9 mouse cellular contexts compared by ENCODE assay signal in the genomic region with DNA sequence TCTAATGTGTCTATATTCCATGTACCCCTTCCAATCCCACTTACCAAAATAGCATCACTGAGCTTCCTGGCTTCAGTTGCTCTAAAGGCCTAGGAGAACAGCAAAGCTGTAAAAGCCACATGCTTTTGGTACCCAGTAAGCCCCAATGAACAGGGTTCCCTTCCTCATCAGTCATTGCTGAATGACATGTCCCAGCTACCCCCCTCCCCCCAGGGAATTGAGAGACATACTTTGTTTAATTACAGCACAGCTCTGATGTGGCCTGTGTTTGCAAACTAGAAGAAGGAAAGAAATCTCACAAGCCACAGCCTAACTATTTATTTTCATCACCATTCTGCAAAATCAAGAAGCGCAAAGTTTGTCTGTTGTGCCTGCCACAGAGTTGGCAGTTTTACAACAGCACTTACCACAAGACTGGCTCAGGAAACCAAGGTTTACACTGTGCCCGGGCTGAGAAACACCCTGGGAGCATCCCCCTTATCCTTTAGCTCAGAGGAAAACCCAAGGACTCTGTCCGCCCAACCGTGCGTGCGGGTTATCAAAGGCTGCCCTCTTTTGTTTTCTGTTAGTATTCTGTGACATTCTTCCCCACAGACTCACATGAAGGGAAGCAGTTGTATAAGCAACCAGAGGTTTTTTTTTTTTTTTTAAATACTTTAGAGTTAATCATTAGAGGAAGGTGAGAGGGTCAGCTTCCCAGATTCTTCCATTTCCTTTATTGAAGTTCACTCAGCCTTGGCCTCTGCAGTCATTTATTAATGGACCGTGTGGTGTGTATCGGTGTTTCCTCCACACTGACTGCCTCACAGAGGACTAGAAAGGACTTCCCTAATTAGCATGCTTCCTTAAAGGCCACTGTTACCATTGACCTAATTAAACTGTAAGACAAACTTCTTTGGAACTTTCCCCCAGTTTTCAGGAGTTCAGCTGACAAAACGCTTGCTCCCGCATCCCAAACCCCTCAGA.
DNase-seq lines count a peak whose midpoint lies in the region; ATAC-seq lines count a peak whose summit lies in the region.
"Had no signal": no experiment of that assay in that cellular context is flagged by ENCODE, and none has a peak within 500 bp of the region (broad histone marks: within the 10 kb centered on the region; RNA-seq: fewer than 3 reads in every experiment).

No protein-coding gene starts in this region.

- H3K9me3 ChIP-seq in heart, embryonic 14.5 days (ENCODE audit: control insufficient read depth, low read length), result no peaks in the 10 kb centered on the region
- H3K9me3 ChIP-seq: limb, embryonic 13.5 days had no signal

- H3K4me3 ChIP-seq in heart, embryonic 14.5 days (ENCODE audit: control insufficient read depth in 1 of 2, insufficient read depth in 1 of 2, low read depth in 1 of 2, low read length in 2 of 2), result no peak overlapping the region
- H3K4me3 ChIP-seq: limb, embryonic 13.5 days had no signal

- no peak for DNase-seq in heart, postnatal 36 days
- peak; percentile 90 for DNase-seq in kidney, adult 9 months
- peak; percentile 54 for DNase-seq in lung, postnatal 14 days
- DNase-seq in yolk sac, embryonic 10.5 days (ENCODE audit: low spot score), result peak; percentile 65
- DNase-seq in right cerebral cortex, adult 18-20 months, result no peak

- H3K27me3 ChIP-seq in heart, embryonic 14.5 days (ENCODE audit: control insufficient read depth, insufficient read depth, low read length), result no peaks in the 10 kb centered on the region

- H3K9ac ChIP-seq in heart, embryonic 14.5 days (ENCODE audit: low read length), result no peak overlapping the region
- H3K9ac ChIP-seq: limb, embryonic 13.5 days had no signal

- ATAC-seq in heart, embryonic 14.5 days (ENCODE audit: insufficient number of reproducible peaks, insufficient read depth, low FRiP score, low read depth), result no peak; the same call in 1 of the 2 replicates
- ATAC-seq in common myeloid progenitor, adult 5-6 weeks (replicated peaks; ENCODE audit: low read depth, poor library complexity, severe bottlenecking), result peak; percentile 70
- no peak for ATAC-seq in megakaryocyte-erythroid progenitor cell, adult 5-6 weeks (replicated peaks; ENCODE audit: low FRiP score, low TSS enrichment, poor library complexity, severe bottlenecking)

- WGBS in heart, embryonic 14.5 days, result 60% methylated on average over 10 of the region's 10 CpGs

- H3K36me3 ChIP-seq in heart, embryonic 14.5 days (ENCODE audit: control insufficient read depth, insufficient read depth, low read length), result peaks cover 80% of the 10 kb centered on the region

- H3K4me2 ChIP-seq in heart, embryonic 14.5 days (ENCODE audit: low read length), result no peak overlapping the region
- H3K4me2 ChIP-seq: limb, embryonic 13.5 days had no signal

- intact Hi-C loops in heart, postnatal 36 days (cut with DNase I), result loop anchor here (5.0 kb wide), 2 partner anchors 36 to 1156 kb away; no protein-coding TSS in a partner anchor

- H3K27ac ChIP-seq in heart, embryonic 14.5 days (replicated peaks in 1 of 2; ENCODE audit: control insufficient read depth in 1 of 2, insufficient read depth in 1 of 2, low read depth in 2 of 2, low read length in 2 of 2), result peak overlapping the region; percentile 12 to 16; a peak in 3 of 4 replicates
- H3K27ac ChIP-seq: limb, embryonic 13.5 days had no signal

- H3K4me1 ChIP-seq in heart, embryonic 14.5 days (ENCODE audit: control insufficient read depth in 2 of 2, insufficient read depth in 2 of 2, low read length in 2 of 2), result peaks cover 3 to 23% of the 10 kb centered on the region in 2 experiments; a peak in 3 of 4 replicates

Comparison
In these comparisons a context has a peak if more than half of its experiments do, and no peak if none do; other contexts are left out.
1. DNase-seq: peak in kidney, adult 9 months (single experiment), lung, postnatal 14 days (single experiment) and yolk sac, embryonic 10.5 days (single experiment); none in heart, postnatal 36 days (0 of 2) and right cerebral cortex, adult 18-20 months (single experiment).